Mouse (Mus musculus): ENCODE data around the gene H2afy.

Gene H2afy

DNA sequence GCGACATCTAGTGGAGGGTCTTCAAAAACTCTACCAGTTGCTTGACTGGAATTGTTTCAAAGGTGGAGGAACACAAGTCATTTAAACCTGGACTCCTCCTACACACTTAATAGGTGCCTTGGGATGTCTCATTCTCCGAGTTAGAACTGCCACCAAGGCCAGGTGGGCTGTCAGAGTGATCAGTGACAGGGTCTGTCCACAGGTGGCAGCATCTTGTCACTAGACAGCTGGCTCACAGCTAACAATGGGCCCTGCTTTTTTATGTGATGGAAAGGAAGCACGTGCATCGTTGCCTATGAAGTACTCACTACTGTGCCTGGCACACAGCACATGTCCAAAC, 63.9 kb downstream of the H2afy start:
- WGBS, result 25% methylated on average over 4 of the region's 4 CpGs

DNA sequence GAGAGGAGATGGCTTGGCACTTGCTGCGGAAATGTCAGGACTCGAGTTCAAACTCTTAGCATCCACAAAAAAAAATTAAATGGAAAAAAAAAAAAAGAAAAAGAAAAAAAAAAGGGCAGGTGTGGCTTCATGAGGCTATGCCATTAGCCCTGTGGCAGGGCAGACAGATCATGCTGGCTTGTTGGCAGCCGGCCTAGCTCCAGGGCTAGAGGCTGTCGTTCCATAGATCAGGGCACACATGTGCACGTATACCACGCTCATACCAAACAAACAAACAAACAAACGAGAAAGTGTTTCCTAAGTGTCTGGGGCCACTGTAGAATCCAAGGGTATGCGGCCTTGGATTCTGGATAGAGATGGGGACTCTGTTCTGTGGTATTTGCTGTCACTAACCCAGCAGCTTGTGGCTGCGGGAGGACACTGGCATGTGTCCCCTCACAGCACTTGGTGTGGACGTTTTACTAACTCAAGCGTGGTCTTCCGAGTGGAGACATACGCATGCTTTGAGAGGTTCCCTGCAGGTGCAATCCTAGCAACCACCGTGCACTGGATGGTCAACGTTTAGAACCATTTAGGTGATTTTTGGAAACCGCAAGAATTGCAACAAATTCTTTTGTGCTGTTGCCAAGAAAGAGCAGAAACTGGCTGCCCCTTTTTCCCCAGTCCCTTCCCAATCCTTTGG, 64.4 kb downstream of the H2afy start:
- WGBS, result 59% methylated on average over 16 of the region's 16 CpGs

DNA sequence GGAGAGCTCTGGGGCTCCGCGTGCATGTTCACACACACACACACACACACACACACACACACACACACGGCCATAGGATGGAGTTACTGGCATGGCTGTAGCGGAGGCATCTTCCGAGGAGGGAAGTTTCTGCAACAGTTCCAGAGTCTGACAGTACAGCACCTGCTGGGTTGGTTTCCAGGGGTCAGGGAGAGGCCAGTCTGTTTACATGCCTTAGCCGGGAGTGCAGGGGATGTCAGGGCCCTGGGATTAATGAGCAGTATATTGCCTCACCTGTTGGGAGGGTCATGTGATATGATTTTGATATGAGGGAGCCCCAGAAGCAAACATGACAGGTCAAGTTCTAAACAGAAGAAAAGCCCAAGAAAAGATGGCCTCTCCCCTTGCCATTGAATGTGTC, 66.5 kb downstream of the H2afy start:
- 90% methylated on average over 6 of the region's 6 CpGs for WGBS

DNA sequence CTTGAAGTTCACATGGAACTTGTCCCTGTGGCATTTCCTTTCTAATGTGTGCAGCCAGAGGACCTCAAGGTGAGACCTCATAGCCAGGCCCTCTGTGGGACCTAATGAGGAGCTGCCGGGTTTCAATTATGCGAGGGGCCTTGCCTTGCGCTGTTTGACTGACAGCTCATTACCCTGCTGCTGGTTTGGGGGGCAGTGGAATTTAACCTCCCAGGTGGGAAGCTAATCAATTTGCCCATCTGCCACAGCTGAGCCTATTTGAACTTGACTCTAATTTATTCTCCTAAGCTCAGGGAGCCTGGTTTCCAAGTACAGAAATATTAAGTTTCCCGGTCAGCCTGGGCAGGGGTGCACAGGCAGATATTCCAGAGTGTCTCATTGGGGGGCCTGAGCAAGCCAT, 67.6 kb downstream of the H2afy start:
- 77% methylated on average over 4 of the region's 4 CpGs for WGBS

DNA sequence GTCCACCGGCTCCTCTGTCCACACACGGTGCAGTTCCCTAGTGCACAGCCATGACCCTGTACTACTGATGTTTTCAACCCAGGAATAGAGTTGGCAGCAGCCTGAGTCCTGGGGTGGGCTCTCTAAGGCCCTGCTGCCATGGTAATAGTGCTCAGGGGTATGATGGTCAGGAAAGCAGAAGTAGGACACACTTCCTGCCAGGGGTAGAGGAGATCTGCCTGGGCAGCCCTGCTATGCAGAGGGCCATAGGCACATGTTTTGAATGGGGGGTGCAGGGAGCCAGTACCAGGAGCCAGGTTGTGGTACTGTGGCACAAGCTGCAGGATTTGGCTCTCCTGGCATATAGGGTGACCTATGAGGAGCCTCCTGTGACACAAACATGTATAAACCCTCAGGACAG, 69.3 kb downstream of the H2afy start:
- 80% methylated on average over 2 of the region's 2 CpGs for WGBS

DNA sequence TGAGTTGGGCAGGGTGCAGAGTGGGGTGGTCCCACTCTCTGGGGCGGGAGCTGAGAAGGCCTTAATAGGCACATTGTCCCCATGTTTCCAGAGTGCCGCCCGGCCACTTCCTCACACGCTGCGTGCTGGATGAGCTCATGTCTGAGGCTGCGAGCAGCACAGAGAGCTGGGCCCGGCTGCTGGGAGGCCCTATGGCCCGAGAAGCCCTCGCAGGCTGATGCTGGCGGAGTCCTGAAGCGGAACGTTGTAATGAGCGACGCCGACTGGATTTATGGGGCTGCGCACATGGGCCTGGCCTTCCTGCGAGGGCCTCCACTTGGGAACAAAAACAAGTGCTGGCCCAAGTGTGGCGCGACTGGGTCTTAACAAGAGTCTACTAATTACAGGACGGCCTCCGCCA, 70.0 kb downstream of the H2afy start:
- 77% methylated on average over 21 of the region's 21 CpGs for WGBS

DNA sequence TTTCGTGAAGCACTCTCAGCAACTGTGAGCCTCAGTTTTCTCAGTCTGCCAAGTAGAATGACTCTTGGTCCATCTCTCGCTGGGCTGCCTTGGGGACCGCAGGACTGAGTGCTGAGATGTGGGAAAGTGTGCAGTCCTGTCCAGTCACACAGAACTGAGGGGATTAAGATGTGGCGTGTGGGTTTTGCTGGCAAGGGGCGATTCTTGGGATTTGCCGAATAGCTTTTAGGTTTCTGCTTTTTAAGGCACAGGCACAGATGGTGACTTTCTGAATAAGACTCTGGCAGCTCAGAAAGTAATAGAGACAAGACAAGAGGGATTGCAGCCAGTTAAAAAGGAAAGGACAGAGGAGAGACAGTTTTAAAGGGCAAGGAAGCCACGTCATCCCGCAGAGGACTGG, 78.4 kb downstream of the H2afy start:
- WGBS, result 51% methylated on average over 8 of the region's 8 CpGs

DNA sequence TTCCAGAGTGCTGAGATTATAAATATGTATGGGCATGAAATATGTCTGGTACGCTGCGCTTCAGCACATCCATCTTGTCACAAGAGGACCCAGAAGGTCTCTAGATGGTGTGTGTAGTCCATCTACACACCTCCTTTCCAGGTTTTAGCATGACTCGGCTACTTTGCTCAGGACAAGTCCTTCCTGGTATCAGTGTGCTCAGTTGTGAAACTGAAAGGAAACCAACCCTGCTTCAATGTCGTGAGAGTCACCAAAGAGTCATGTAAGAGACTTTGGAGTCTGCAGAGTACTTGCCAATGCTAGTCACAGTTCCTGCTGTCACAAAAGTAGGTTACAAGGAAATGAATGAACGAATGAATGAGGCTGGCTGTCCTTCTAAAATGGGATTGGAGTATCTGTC, 80.4 kb downstream of the H2afy start:
- 86% methylated on average over 5 of the region's 5 CpGs for WGBS

DNA sequence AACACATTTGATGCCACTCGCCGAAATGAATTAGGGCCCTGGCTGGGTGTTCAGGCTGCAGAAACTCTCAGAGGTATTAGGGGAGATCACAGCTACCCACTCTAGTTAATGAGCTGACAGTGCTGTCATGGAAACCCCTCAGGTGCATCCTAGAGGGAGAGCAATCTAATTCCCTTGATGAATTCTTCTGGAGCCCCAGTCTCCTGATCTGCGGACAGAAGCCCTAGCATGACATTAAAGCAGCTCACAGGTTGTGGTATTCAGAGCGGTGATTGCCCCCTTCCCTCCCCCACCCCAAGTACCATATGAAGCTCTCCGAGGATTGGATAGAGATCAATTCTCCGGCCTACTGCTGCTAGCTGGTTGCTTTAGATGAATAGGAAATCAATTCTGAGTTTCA, 82.1 kb downstream of the H2afy start:
- WGBS, result 83% methylated on average over 6 of the region's 6 CpGs

DNA sequence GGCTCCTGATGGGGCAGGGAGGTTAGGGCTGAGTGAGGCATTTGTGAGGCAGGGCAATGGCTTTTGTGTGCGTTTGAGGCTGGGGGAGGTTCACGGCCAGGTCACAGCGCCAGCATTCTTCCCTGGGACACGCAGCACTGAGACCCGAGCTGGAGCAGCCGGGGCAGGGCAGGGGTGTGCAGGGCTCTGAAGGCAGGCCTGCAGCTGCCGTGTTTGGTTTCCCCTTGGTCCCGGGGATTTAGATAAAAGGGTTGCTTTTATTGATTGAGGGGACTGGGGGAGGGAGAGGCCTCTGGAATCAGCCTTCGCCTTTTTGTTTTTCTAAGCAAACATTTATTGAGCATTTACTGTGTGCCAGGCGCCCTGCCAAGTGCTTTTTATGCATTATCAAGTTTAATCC, 83.4 kb downstream of the H2afy start:
- 52% methylated on average over 10 of the region's 10 CpGs for WGBS

DNA sequence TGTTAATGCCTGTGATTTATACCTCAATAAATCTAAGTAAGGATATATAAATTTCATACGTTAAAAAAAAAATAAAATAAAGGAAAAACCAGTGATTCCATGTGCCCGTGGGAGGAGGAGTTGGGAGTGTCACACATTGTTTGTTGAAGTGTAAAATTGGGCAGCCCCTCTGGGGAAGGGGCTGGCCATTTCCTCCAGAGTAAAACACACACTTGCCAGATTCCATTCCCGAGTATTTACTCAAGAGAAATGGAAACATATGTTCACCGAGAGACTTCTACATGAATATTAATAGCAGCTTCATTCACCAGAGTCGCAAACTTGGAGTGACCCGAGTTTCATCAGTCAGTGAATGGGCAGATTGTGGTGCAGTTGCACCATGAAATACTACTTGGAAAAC, 85.9 kb downstream of the H2afy start:
- 30% methylated on average over 6 of the region's 6 CpGs for WGBS

DNA sequence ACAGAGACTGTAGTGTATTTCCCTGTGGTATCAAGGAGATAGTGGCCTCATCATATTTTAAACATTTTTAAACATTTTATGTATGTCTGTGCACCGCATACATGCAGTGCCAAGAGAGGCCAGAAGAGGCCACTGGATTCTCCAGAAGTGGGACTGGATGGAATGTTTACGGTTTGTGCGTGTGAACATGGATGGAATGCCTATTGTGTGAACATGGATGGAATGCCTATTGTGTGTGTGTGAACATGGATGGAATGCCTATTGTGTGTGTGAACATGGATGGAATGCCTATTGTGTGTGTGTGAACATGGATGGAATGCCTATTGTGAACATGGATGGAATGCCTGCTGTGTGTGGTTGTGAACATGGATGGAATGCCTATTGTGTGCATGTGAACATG, 93.9 kb downstream of the H2afy start:
- 94% methylated on average over 3 of the region's 3 CpGs for WGBS

DNA sequence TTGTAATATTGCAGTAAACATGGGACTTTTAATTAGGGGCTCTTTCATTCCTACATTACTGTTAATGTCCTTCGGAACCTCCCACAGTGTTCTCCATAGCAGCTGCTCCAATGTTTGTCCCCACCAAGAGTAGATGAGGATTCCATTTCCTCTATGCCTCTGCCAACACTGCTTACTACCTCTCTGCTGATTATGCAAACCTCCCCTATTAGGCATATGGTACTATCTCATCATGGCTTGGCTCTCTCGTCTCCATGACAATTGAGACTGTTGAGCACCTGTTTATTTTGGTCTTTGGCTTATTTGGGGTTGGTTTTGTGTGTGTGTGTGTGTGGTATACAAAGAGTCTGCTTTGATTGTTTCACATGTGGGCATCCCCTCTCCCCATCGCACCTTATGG, 95.5 kb downstream of the H2afy start:
- WGBS, result 59% methylated on average over 3 of the region's 3 CpGs

DNA sequence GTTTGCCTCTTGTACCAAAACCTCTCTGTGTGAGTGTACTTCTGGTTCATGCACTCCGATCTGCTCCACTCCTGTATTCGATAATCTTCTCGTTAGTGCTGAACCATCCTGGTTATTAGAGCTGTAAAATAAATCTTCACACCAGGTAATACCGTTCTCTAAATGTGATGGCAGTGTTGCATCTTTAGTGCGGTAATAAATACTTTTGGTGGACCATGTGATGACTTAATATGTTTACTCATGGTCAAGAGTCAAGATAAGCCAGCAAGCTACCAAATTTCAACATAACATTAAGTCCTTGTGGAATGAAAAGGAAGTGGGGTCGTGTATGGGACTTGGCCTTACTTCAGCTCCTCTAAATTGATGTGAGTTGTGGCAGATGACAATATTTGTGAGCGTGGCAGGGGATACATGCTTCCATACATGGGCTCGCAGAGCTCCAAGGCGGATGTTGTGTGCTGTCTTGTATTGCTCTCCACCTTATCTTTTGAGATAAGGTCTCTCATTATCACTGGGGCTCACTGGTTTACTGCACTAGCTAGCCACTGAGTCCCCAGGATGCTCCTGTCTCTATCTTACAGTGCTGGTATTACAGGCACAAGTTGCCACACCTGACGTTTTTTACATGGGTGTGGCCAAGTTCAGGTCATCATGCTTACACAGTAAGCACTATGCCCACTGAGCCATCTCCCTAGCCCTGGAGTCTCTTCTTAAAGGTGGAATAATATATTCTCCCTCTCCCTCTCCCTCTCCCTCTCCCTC, 96.4 kb downstream of the H2afy start:
- WGBS, result 79% methylated on average over 10 of the region's 10 CpGs

DNA sequence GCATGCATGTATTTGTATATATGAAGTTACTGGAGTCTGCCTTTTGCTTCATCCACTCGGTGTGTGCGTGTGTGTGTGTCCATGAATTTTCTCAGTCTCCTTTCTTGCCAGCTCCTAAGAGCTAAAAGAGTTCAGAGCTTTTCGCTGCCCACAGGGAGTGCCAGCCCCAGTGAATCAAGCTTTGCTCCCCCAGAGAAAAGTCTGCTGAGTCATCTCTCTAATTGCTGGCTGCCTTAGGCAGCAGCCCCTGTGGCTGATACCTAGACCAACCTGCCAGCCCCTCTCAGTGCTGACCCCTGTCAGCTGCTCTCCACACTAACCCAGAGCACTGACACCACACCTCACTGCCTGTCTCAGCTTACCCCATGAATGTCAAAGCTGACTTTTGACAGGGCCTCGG, 107.2 kb downstream of the H2afy start:
- WGBS, result 63% methylated on average over 4 of the region's 4 CpGs

DNA sequence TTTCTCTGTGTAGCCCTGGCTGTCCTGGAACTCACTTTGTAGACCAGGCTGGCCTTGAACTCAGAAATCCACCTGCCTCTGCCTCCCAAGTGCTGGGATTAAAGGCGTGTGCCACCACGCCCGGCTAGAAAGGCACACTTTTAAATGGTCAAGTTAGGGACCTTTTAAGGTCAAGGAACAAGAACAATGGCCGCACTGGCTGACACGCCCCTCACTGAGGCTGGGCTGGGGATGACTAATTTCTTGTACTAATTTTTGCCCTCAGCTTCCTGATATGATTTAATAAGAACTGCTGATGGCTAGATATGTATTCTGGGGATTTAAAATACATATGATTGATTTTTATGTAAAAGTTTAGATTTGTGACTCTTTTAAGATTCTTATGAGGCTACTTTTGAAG, 108.2 kb downstream of the H2afy start:
- 86% methylated on average over 5 of the region's 5 CpGs for WGBS

DNA sequence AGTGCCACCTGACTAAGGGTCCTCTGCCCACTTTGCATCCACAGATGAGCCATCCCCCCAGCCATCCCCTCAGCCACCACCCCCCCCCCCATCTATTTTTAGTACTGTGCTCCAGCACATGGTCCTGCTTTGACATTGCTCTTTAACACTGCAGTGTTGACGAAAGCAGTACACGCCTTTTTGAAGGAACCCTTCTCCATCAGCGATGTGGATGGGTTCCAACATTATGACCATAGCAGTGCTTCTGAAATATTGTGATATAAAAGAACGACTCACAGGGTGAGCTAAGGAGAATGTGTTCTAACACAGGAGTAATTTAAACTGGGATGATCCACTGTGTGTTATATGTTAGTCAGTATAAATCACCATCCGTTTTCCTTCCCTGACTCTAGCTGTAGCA, 109.5 kb downstream of the H2afy start:
- 75% methylated on average over 5 of the region's 5 CpGs for WGBS

DNA sequence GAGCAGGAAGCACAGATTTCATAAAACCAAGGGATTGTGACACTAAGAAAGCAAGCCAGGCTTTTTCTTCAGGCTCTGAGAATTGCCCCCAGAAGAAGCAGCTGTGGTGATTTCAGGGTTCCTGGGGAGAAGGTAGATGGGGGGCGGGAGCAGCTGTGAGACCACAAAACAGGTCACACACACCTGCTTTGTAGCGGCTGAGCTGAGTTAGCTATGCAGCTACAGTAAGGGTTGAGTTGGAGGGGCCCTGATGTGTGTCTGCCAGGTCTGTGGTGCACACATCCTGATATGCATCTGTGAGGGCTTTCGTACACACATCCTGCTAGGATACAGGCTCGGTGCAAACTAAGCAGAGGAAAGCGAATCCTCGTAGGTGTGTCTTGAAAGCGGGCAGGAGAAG, 110.1 kb downstream of the H2afy start:
- 82% methylated on average over 7 of the region's 7 CpGs for WGBS

DNA sequence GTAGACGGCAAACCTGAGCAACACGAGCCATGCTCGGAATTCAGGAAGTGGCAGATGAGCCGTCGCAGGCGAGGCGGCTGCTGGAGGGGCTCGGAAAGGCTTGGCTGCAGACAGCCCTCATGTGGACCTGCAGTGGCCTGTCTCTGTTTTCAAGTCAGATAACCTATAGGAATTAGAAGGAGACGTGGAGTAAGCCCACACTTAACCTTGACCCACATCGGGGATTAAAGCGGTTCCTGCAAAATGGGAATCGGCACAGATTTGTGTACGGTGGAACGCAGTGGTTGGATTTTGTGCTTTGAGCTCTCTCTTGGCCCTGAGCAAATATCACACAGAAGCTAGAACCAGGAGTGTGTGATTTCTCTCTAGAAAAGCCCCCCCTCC, 111.1 kb downstream of the H2afy start:
- WGBS, result 80% methylated on average over 14 of the region's 14 CpGs

DNA sequence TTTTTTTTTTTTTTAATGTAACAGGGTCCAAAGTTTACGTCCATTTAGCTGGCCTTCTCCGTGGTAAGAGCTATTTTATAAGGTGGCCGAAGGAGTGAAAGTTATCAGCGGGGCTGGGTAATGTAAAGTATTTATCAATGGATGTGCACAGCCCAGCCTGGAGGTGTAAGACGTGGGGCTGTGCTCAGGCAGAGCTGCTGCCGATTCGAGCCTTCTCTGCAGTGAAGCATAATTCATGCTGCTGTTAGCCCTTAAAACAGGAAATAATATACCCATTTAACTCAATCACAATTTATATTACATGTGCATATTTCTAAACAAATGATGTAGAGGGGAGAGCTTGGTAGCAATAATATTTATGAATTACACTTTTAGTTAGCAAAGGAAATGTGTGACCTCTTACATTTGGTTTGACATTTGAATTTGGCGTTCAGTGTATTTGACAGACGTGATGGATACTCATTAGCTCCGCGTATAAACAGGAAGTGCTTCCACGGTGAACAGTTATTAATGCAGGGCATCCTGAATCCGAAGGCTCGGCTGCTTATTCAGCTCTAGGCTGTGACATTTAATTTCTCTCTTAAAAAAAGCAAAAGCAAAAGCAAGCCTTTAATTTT, 111.6 kb downstream of the H2afy start:
- 78% methylated on average over 14 of the region's 14 CpGs for WGBS

Measured in cerebral cortex, adult 2 months (tissue).